Mouse (Mus musculus) lung, adult 2 months (tissue): Measurements from ENCODE around the gene Gnb5.

ENCODE experiments used
- CTCF ChIP-seq: fragments of 200-500 bp; IDR thresholded peaks from 2 replicates; pipeline ENCODE4 v1.5.1; 2011; ENCODE audit warnings: mild to moderate bottlenecking, low read length, control low read depth; ENCODE audit not compliant: insufficient read depth
- POLR2A ChIP-seq: fragments of 200-500 bp; IDR thresholded peaks from 2 replicates; pipeline ENCODE4 v1.6.1; 2011; ENCODE audit warnings: low read depth, mild to moderate bottlenecking, control low read depth, low read length, borderline replicate concordance; ENCODE audit errors: extremely low read depth

GRCm38 (mm10) chr9:75270382-75270781, 35.7 kb upstream of the Gnb5 start:
- TF ChIP-seq CTCF (no peak), POLR2A (no peak)
